Mouse (Mus musculus): ENCODE results near the gene Tmem178b.

Tmem178b gene

DNA sequence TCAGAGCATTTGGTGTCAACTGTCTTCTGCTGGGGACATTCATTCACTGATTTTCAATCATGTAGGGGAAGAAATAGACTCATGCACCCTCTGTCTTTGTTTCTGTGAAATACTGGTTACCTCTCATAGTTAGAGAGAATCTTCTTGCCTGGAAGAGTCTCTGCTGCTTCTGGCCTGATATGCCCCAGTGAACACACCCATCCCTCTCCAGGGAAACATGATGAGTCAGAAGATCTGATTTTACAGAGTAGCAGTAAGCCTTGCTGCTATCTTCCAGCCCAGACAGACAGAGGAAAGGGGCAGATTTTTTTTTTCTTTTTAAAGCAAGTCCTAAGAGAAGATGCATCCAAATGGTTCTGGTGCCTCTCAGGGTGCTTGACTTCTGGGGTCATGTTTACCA lies 376.9 kb downstream of the Tmem178b start:
- no peak for DNase-seq (ENCODE audit: low spot score in 2 of 2)

DNA sequence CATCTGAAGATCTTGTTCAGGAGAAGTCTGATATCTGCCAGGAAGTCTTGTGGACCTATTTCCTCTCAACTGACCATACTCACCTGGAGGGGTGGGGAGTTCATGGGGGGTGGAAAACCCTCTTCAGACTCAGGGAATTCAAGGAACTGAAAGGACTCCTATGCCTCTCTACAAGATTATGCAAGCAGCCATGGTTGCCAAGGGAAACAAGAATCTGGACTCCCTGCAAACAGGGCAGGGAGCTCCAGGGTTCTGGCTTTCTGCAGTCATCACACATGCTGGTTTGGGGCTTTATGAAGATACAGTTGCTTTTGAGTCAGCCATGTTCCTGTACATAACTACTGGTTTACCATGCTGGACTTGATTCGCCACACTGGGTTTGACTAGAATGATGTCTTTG lies 390.6 kb downstream of the Tmem178b start:
- no peak for DNase-seq (ENCODE audit: low spot score in 2 of 2)

DNA sequence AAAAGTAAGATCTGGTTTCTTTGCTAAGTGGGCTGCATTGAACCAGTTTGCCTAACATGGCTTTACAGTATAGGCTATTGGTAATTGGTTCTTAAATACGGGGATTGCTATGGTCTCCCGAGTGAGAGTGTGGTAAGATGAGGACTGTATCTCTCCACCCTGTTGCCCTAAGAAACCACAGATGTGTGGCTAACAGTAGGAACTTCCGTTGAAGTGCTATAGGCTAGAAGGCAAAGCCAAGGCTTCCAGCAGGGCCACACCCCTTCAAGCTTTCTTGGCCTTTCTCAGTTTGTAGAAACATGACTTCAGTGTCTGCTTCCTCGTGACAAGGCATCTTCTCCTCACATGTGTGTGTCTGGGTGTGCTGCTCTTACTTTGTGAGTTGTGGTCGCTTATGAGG lies 427.6 kb downstream of the Tmem178b start:
- no peak for DNase-seq (ENCODE audit: low spot score in 2 of 2)

GRCm38 (mm10) chr6:40303379-40303778 lies 430.3 kb downstream of the Tmem178b start:
- DNase-seq (ENCODE audit: low spot score in 2 of 2) = peak in 1 of 2 experiments; percentile 16

Measured in spleen, postnatal 10 days (tissue).